Mouse (Mus musculus) neural tube, embryonic 12.5 days (tissue): Measurements from ENCODE around the gene Olfr652. TPM values are rescaled to one million over a fixed set of nuclear protein-coding genes. Genes with fewer than 3 reads are reported as not detected.

Experiments
- polyA plus RNA-seq: library from polyadenylated mRNA; unstranded; fragments of >200 nt; fragmentation: Nextera tagmentation; extraction: Ambion mirVana; gene quantifications from 2 replicates; pipeline ENCODE4 v1.2.1, GENCODE M21; 2016

Gene Olfr652
- polyA plus RNA-seq, 1 experiment from 2014 or later, result not detected

Other genes with a start within 250 kb of the Olfr652 start
- 2.7 and 2.9 TPM in 2 replicates for gene Trim12a, start 245.4 kb upstream of the Olfr652 start, polyA plus RNA-seq
- not detected in 2 replicates for gene Trim34b, start 231.4 kb upstream of the Olfr652 start, polyA plus RNA-seq
- gene Trim12c, start 207.5 kb upstream of the Olfr652 start, polyA plus RNA-seq, result 0.88 and 1.1 TPM in 2 replicates
- gene Trim30b, start 191.0 kb upstream of the Olfr652 start, polyA plus RNA-seq, result not detected in 2 replicates
- not detected in 2 replicates for gene Trim30c, start 160.1 kb upstream of the Olfr652 start, polyA plus RNA-seq
- gene Trim30a, start 95.7 kb upstream of the Olfr652 start, polyA plus RNA-seq, result 0.77 and 0.89 TPM in 2 replicates
- gene Trim30d, start 53.1 kb upstream of the Olfr652 start, polyA plus RNA-seq, result 0.06 TPM in 1 of 2 replicates, not detected in the other
- gene Olfr651, start 10.8 kb upstream of the Olfr652 start, polyA plus RNA-seq, result not detected in 2 replicates
- gene Olfr653, start 16.4 kb downstream of the Olfr652 start, polyA plus RNA-seq, result not detected in 2 replicates
- not detected in 2 replicates for gene Olfr654, start 26.1 kb downstream of the Olfr652 start, polyA plus RNA-seq
- gene Olfr655, start 40.9 kb downstream of the Olfr652 start, polyA plus RNA-seq, result not detected in 2 replicates
- gene Olfr656, start 53.1 kb downstream of the Olfr652 start, polyA plus RNA-seq, result not detected in 2 replicates
- gene Olfr657, start 63.9 kb downstream of the Olfr652 start, polyA plus RNA-seq, result not detected in 2 replicates
- 0.06 and 0.09 TPM in 2 replicates for gene Olfr658, start 86.4 kb downstream of the Olfr652 start, polyA plus RNA-seq
- not detected in 2 replicates for gene Olfr659, start 105.9 kb downstream of the Olfr652 start, polyA plus RNA-seq
- not detected in 2 replicates for gene Olfr661, start 125.6 kb downstream of the Olfr652 start, polyA plus RNA-seq
- not detected in 2 replicates for gene Usp17le, start 216.6 kb downstream of the Olfr652 start, polyA plus RNA-seq